Mouse (Mus musculus): ENCODE measurements around the gene Vmn1r19. TPM values are rescaled to one million over a fixed set of nuclear protein-coding genes. Genes with fewer than 3 reads are reported as not detected.

Gene Vmn1r19
- polyA plus RNA-seq, 1 experiment, result not detected

GRCm38 (mm10) chr6:57431196-57431595 lies 27.6 kb downstream of the Vmn1r19 start:
- no peak for DNase-seq (ENCODE audit: low read depth in 1 of 2, low spot score in 2 of 2)

More at GRCm38 (mm10) chr6:57431196-57431595, 27.6 kb downstream of the Vmn1r19 start:
- no peaks in the 10 kb centered on the region for H3K36me3 ChIP-seq (ENCODE audit: control insufficient read depth, insufficient read depth, low read length)
- H3K4me3 ChIP-seq (ENCODE audit: extremely low read depth, insufficient read depth, insufficient read length), result no peak overlapping the region
- H3K4me1 ChIP-seq (ENCODE audit: control insufficient read depth, insufficient read depth, insufficient read length), result no peaks in the 10 kb centered on the region
- no peak for TF ChIP-seq CTCF (IDR thresholded peaks at IDR 0.05; ENCODE audit: extremely low read depth, insufficient read depth, insufficient read length, insufficient replicate concordance)
- TF ChIP-seq POLR2A (IDR thresholded peaks at IDR 0.05; ENCODE audit: low read depth, low read length), result no peak
- no peak overlapping the region for H3K27ac ChIP-seq (ENCODE audit: insufficient read depth, low read length)
- no peaks in the 10 kb centered on the region for H3K27me3 ChIP-seq (ENCODE audit: control insufficient read depth, insufficient read depth, low read length)
- WGBS, result 74% methylated on average over 1 of the region's 1 CpGs

Other genes starting within 250 kb of the Vmn1r19 start
- gene Vmn1r12, start 246.9 kb upstream of the Vmn1r19 start, polyA plus RNA-seq (2012; rRNA removed), result not detected in 2 replicates
- gene Vmn1r13, start 200.5 kb upstream of the Vmn1r19 start, polyA plus RNA-seq (2012; rRNA removed), result not detected in 2 replicates
- not detected in 2 replicates for gene Vmn1r14, start 172.1 kb upstream of the Vmn1r19 start, polyA plus RNA-seq (2012; rRNA removed)
- not detected in 2 replicates for gene Vmn1r15, start 145.8 kb upstream of the Vmn1r19 start, polyA plus RNA-seq (2012; rRNA removed)
- not detected in 2 replicates for gene Vmn1r16, start 74.3 kb upstream of the Vmn1r19 start, polyA plus RNA-seq (2012; rRNA removed)
- not detected in 2 replicates for gene Vmn1r17, start 40.1 kb upstream of the Vmn1r19 start, polyA plus RNA-seq (2012; rRNA removed)
- gene Vmn1r18, start 8.0 kb upstream of the Vmn1r19 start, polyA plus RNA-seq (2012; rRNA removed), result not detected in 2 replicates
- not detected in 2 replicates for gene Vmn1r20, start 25.1 kb downstream of the Vmn1r19 start, polyA plus RNA-seq (2012; rRNA removed)
- gene Ppm1k, start 131.7 kb downstream of the Vmn1r19 start, polyA plus RNA-seq (2012; rRNA removed), result 1.4 and 1.7 TPM in 2 replicates
- gene Herc6, start 177.2 kb downstream of the Vmn1r19 start, polyA plus RNA-seq (2012; rRNA removed), result 14.1 and 14.4 TPM in 2 replicates